Mouse (Mus musculus): ENCODE data around the gene Tomm20l. TPM values are rescaled to one million over a fixed set of nuclear protein-coding genes. Genes with fewer than 3 reads are reported as not detected.
A peak's percentile ranks its signal among the peaks of the same experiment; 100 is the strongest.
"Not testable (repeated sequence)": the region's sequence is repeated elsewhere in the genome, so short reads cannot be mapped to it uniquely, and the experiment has no call there.

Gene Tomm20l
- polyA plus RNA-seq (2016; fragmentation: Nextera tagmentation; extraction: Ambion mirVana) = 0.26 and 0.64 TPM in 2 replicates

- H3K4me1 ChIP-seq = peaks cover 24% of the 10 kb centered on the region
- H3K4me3 ChIP-seq = peak within 1 kb of the TSS; percentile 54
- 6% methylated on average over 33 of the region's 33 CpGs for WGBS
- no peaks in the 10 kb centered on the region for H3K27me3 ChIP-seq (ENCODE audit: insufficient read depth, poor library complexity, severe bottlenecking)
- DNase-seq (ENCODE audit: low spot score) = no peak
- no peaks in the 10 kb centered on the region for H3K9me3 ChIP-seq
- H3K27ac ChIP-seq = peak within 1 kb of the TSS; percentile 70
- no peaks in the 10 kb centered on the region for H3K36me3 ChIP-seq
Observed at GRCm38 (mm10) chr12:71111331-71111730, at the start of gene Tomm20l. Tomm20l (plus strand) TSS chr12:71111428.

- no peak overlapping the region for H3K4me3 ChIP-seq
- no peaks in the 10 kb centered on the region for H3K4me1 ChIP-seq
- H3K9me3 ChIP-seq = no peaks in the 10 kb centered on the region
- DNase-seq (ENCODE audit: low spot score) = peak; percentile 68
- WGBS = 91% methylated on average over 17 of the region's 17 CpGs
- H3K27ac ChIP-seq = no peak overlapping the region
- no peaks in the 10 kb centered on the region for H3K27me3 ChIP-seq (ENCODE audit: insufficient read depth, poor library complexity, severe bottlenecking)
- H3K36me3 ChIP-seq = peaks cover 79% of the 10 kb centered on the region
Observed at GRCm38 (mm10) chr12:71069846-71070245, 41.4 kb upstream of the Tomm20l start.

GRCm38 (mm10) chr12:71072048-71072447, 39.2 kb upstream of the Tomm20l start:
- H3K27ac ChIP-seq = no peak overlapping the region
- H3K27me3 ChIP-seq (ENCODE audit: insufficient read depth, poor library complexity, severe bottlenecking) = no peaks in the 10 kb centered on the region
- WGBS = 86% methylated on average over 4 of the region's 4 CpGs
- H3K9me3 ChIP-seq = no peaks in the 10 kb centered on the region
- H3K4me3 ChIP-seq = no peak overlapping the region
- peaks cover 89% of the 10 kb centered on the region for H3K36me3 ChIP-seq
- DNase-seq (ENCODE audit: low spot score) = peak; percentile 53
- no peaks in the 10 kb centered on the region for H3K4me1 ChIP-seq

- H3K4me1 ChIP-seq = no peaks in the 10 kb centered on the region
- no peaks in the 10 kb centered on the region for H3K27me3 ChIP-seq (ENCODE audit: insufficient read depth, poor library complexity, severe bottlenecking)
- H3K4me3 ChIP-seq = no peak overlapping the region
- H3K27ac ChIP-seq = no peak overlapping the region
- WGBS = 67% methylated on average over 12 of the region's 12 CpGs
- peak; percentile 71 for DNase-seq (ENCODE audit: low spot score)
- H3K9me3 ChIP-seq = no peaks in the 10 kb centered on the region
- H3K36me3 ChIP-seq = peaks cover 77% of the 10 kb centered on the region
Observed at GRCm38 (mm10) chr12:71073113-71073730, 38.0 kb upstream of the Tomm20l start.

DNA sequence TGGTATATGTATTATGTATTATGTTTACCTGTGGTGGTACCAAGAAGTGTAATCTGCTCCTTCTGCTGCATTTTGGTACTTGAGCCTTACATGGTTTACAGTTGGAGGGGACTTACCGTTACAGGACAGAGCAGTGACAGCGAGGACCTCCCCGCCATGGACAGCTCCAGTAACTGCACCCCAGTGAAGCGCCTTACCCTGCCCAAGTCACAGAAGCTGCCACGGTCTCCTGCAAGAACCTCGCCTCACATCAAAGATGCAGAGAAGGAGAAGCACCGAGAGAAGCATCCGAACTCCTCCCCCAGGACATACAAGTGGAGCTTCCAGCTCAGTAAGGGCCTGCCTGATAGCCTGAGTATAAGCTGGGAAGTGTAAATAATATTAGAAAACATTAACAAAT, 24.9 kb upstream of the Tomm20l start:
- no peaks in the 10 kb centered on the region for H3K9me3 ChIP-seq
- peaks cover 25% of the 10 kb centered on the region; the same call in 1 of the 2 replicates for H3K36me3 ChIP-seq
- no peaks in the 10 kb centered on the region for H3K4me1 ChIP-seq
- no peaks in the 10 kb centered on the region for H3K27me3 ChIP-seq (ENCODE audit: insufficient read depth, poor library complexity, severe bottlenecking)
- no peak overlapping the region for H3K4me3 ChIP-seq
- peak; percentile 43 for DNase-seq (ENCODE audit: low spot score)
- 87% methylated on average over 8 of the region's 8 CpGs for WGBS
- H3K27ac ChIP-seq = no peak overlapping the region

- not testable (repeated sequence) for DNase-seq (ENCODE audit: low spot score); H3K4me3 ChIP-seq; H3K36me3 ChIP-seq; H3K9me3 ChIP-seq; H3K27me3 ChIP-seq (ENCODE audit: insufficient read depth, poor library complexity, severe bottlenecking); H3K27ac ChIP-seq; H3K4me1 ChIP-seq
- WGBS = 86% methylated on average over 4 of the region's 4 CpGs
Observed at GRCm38 (mm10) chr12:71104275-71104674, 7.0 kb upstream of the Tomm20l start.

DNA sequence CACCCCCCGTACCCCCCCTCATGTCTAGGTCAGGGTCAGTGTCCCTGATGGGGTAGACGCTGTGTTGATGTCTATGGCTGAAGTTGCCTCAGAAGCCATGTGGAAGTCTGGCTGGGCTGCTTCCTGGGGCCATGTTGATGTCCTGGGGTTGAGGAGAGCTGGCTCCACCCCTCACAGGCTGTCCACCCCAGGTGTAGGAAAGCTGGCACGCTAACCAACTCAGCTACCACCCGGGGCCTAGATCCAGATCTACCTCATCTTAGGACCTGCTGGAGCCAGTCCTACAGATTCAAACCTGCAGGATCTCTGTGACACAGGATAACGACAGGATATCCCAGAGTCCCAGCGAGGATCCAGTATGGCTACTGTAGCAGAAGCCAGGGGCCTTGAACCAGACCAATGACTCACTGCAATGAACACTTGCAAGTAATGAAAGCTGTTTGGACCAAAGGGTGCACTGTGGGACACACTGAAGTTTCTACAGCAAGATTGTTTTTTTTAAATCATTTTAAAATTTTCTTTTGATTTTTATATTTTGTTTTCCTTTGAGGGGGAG, 3.9 kb upstream of the Tomm20l start:
- Histone ChIP-seq H3K27me3 (ENCODE audit: insufficient read depth, poor library complexity, severe bottlenecking) (no peaks in the 10 kb centered on the region), H3K4me3 (no peak overlapping the region), H3K36me3 (no peaks in the 10 kb centered on the region), H3K27ac (no peak overlapping the region), H3K9me3 (no peaks in the 10 kb centered on the region), H3K4me1 (peaks cover 8% of the 10 kb centered on the region)
- WGBS = 85% methylated on average over 6 of the region's 6 CpGs
- DNase-seq (ENCODE audit: low spot score) = no peak

DNA sequence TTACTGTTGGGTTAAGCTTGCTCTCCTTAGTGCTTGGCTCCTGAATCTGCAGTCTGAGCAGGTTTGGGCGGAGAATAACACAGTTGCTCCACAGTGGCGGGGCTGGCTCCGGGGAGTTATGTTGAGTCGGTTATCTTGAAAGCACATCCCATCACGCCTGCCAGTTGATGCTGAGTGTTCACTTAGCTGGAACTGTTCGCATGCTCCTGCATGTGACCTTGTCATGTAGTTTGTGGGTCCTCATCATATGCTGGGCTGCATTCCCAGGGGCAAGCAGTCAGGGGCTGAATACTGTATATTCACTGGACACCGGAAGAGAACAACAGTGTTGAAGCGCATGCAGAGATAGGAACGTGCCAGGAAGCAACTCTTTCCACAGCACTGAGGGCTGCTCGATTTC, 1.8 kb downstream of the Tomm20l start:
- WGBS = 48% methylated on average over 10 of the region's 10 CpGs
- Histone ChIP-seq H3K4me3 (no peak overlapping the region), H3K36me3 (no peaks in the 10 kb centered on the region), H3K27ac (peak overlapping the region; percentile 63; the same call in 1 of the 2 replicates), H3K27me3 (ENCODE audit: insufficient read depth, poor library complexity, severe bottlenecking) (no peaks in the 10 kb centered on the region), H3K9me3 (no peaks in the 10 kb centered on the region), H3K4me1 (peaks cover 24% of the 10 kb centered on the region)
- DNase-seq (ENCODE audit: low spot score) = no peak

GRCm38 (mm10) chr12:71113675-71114288, 2.6 kb downstream of the Tomm20l start:
- H3K27me3 ChIP-seq (ENCODE audit: insufficient read depth, poor library complexity, severe bottlenecking) = no peaks in the 10 kb centered on the region
- H3K36me3 ChIP-seq = no peaks in the 10 kb centered on the region
- WGBS = 38% methylated on average over 12 of the region's 12 CpGs
- no peaks in the 10 kb centered on the region for H3K9me3 ChIP-seq
- H3K4me3 ChIP-seq = peak overlapping the region; percentile 13; the same call in 1 of the 2 replicates
- no peak overlapping the region for H3K27ac ChIP-seq
- no peak for DNase-seq (ENCODE audit: low spot score)
- peaks cover 24% of the 10 kb centered on the region for H3K4me1 ChIP-seq

DNA sequence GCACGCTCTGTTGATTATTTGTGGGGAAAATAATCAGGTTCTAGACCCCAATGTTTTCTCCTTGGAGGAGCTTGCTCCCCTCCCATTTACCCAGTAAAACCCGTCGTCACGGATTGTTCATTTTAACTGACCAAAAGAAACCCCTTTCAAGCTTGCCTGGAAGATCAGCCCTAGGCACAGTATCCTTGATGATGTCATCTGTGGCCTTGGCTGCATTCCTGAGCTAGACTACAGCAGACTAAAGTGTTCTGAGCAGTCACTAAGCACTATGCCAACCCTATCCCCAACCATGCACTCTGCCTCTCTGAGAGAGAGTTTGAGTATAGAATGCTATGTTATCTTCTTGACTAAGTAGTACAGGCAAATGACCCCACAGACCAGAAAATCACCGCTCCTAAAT, 5.2 kb downstream of the Tomm20l start:
- no peak overlapping the region for H3K27ac ChIP-seq
- no peaks in the 10 kb centered on the region for H3K9me3 ChIP-seq
- no peak overlapping the region for H3K4me3 ChIP-seq
- no peak for DNase-seq (ENCODE audit: low spot score)
- whole genome bisulfite sequencing = 81% methylated on average over 5 of the region's 5 CpGs
- H3K4me1 ChIP-seq = peaks cover 18% of the 10 kb centered on the region
- H3K27me3 ChIP-seq (ENCODE audit: insufficient read depth, poor library complexity, severe bottlenecking) = no peaks in the 10 kb centered on the region
- H3K36me3 ChIP-seq = no peaks in the 10 kb centered on the region; the same call in 1 of the 2 replicates

- DNase-seq (ENCODE audit: low spot score) = no peak
- Histone ChIP-seq H3K27ac (no peak overlapping the region), H3K4me3 (no peak overlapping the region), H3K4me1 (no peaks in the 10 kb centered on the region), H3K27me3 (ENCODE audit: insufficient read depth, poor library complexity, severe bottlenecking) (no peaks in the 10 kb centered on the region), H3K36me3 (peaks cover 46% of the 10 kb centered on the region), H3K9me3 (no peaks in the 10 kb centered on the region)
- 86% methylated on average over 10 of the region's 10 CpGs for WGBS
Observed at GRCm38 (mm10) chr12:71122731-71123130, 11.5 kb downstream of the Tomm20l start.

DNA sequence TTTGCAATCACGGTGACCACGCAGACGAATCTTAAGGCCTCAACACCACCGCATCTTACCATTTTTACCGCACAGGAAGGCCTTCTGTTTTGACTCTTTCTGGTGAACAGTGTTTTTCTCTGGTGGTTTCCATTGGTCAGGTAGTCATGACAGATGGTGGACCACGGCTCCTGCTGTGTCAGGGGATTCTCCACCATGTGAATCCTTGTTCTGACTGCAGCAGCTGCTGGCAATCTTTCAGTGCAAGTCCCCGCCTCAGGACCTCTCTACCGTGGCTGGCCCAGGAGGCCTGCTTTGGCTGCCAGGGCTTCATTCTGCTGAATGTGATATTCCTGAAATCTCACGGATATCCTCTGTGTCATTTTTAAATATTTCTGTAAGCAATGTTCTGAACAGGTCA, 12.1 kb downstream of the Tomm20l start:
- peaks cover 51% of the 10 kb centered on the region for H3K36me3 ChIP-seq

GRCm38 (mm10) chr12:71135581-71135980, 24.4 kb downstream of the Tomm20l start:
- no peak for DNase-seq (ENCODE audit: low spot score)
- Histone ChIP-seq H3K36me3 (peaks cover 41% of the 10 kb centered on the region), H3K27me3 (ENCODE audit: insufficient read depth, poor library complexity, severe bottlenecking) (no peaks in the 10 kb centered on the region), H3K27ac (peak overlapping the region; percentile 93), H3K9me3 (no peaks in the 10 kb centered on the region), H3K4me3 (peak overlapping the region; percentile 98), H3K4me1 (peaks cover 24% of the 10 kb centered on the region; the same call in 1 of the 2 replicates)
- WGBS = 40% methylated on average over 5 of the region's 5 CpGs

More for the DNA sequence above, 12.1 kb downstream of the Tomm20l start:
- Histone ChIP-seq H3K4me3 (no peak overlapping the region), H3K9me3 (no peaks in the 10 kb centered on the region), H3K27ac (no peak overlapping the region), H3K27me3 (ENCODE audit: insufficient read depth, poor library complexity, severe bottlenecking) (no peaks in the 10 kb centered on the region), H3K4me1 (no peaks in the 10 kb centered on the region)
- WGBS = 90% methylated on average over 9 of the region's 9 CpGs
- no peak for DNase-seq (ENCODE audit: low spot score)

Data from heart, embryonic 10.5 days (tissue).